Mouse (Mus musculus) hindbrain, embryonic 16.5 days (tissue): ENCODE measurements around the gene Rpl36. TPM values are rescaled to one million over a fixed set of nuclear protein-coding genes. Genes with fewer than 3 reads are reported as not detected.
"Not testable (repeated sequence)": the region's sequence is repeated elsewhere in the genome, so short reads cannot be mapped to it uniquely, and the experiment has no call there.

ENCODE experiments used
- ATAC-seq: fragments of 200-750 bp; cut with Nextera tagmentation; 2 replicates; pipeline ENCODE4 v1.8.0; 2017; ENCODE audit warnings: moderate TSS enrichment, moderate library complexity
- H3K27ac ChIP-seq: fragments of 300-500 bp; sonication (generic); 2 replicates; pipeline ENCODE4 v1.5.1; 2014; ENCODE audit warnings: low read depth, mild to moderate bottlenecking, control low read depth, low read length, moderate library complexity
- H3K27me3 ChIP-seq: fragments of 300-500 bp; sonication (generic); replicated peaks from 2 replicates; pipeline ENCODE4 v1.6.1; 2014; ENCODE audit warnings: low read length; ENCODE audit not compliant: control insufficient read depth, insufficient read depth
- H3K36me3 ChIP-seq: fragments of 300-500 bp; sonication (generic); 2 replicates; pipeline ENCODE4 v1.6.1; 2014; ENCODE audit warnings: mild to moderate bottlenecking, low read length, moderate library complexity, mixed read lengths; ENCODE audit not compliant: control insufficient read depth, insufficient read depth
- H3K4me1 ChIP-seq: fragments of 300-500 bp; sonication (generic); 2 replicates; pipeline ENCODE4 v1.6.1; 2014; ENCODE audit warnings: low read depth, low read length; ENCODE audit not compliant: control insufficient read depth, insufficient read depth
- H3K4me2 ChIP-seq: fragments of 300-500 bp; sonication (generic); 2 replicates; pipeline ENCODE4 v1.6.1; 2014; ENCODE audit warnings: mild to moderate bottlenecking, low read length, control low read depth, moderate library complexity
- H3K4me3 ChIP-seq: fragments of 300-500 bp; sonication (generic); 2 replicates; pipeline ENCODE4 v1.5.1; 2014; ENCODE audit warnings: mild to moderate bottlenecking, low read length, control low read depth, moderate library complexity
- H3K9ac ChIP-seq: fragments of 300-500 bp; sonication (generic); 2 replicates; pipeline ENCODE4 v1.6.1; 2014; ENCODE audit warnings: low read depth, mild to moderate bottlenecking, control low read depth, low read length, moderate library complexity
- H3K9me3 ChIP-seq: fragments of 300-500 bp; sonication (generic); 2 replicates; pipeline ENCODE4 v1.6.1; 2014; ENCODE audit warnings: mild to moderate bottlenecking, low read length, moderate library complexity; ENCODE audit not compliant: control insufficient read depth
- WGBS: fragments of 180-500 bp; shearing (Covaris S2); extraction: QIAGEN DNeasy Blood & Tissue Kit; methylation state at CpG from one replicate; pipeline ENCODE4 v1.1.7; 2014; 5-methylcytosine and 5-hydroxymethylcytosine counted together
- polyA plus RNA-seq: library from polyadenylated mRNA; unstranded; fragments of >200 nt; fragmentation: Nextera tagmentation; extraction: Ambion mirVana; gene quantifications from 2 replicates; pipeline ENCODE4 v1.2.1, GENCODE M21; 2015

The Rpl36 gene
- polyA plus RNA-seq, 1 experiment from 2014 or later = 876 TPM

- peak; percentile 66 for ATAC-seq
- Histone ChIP-seq H3K9ac (peak within 1 kb of the TSS; percentile 89), H3K36me3 (peaks cover 3% of the 10 kb centered on the region; the same call in 1 of the 2 replicates), H3K4me1 (peaks cover 15% of the 10 kb centered on the region), H3K9me3 (no peaks in the 10 kb centered on the region), H3K4me2 (peak within 1 kb of the TSS; percentile 78), H3K4me3 (peak within 1 kb of the TSS; percentile 89), H3K27ac (peak within 1 kb of the TSS; percentile 77), H3K27me3 (no peaks in the 10 kb centered on the region)
- WGBS = 11% methylated on average over 26 of the region's 26 CpGs
These were observed 14.5 kb downstream of the Rpl36 start, which contains the start of gene Catsperd for GRCm38 (mm10) chr17:56627530-56628277. Catsperd (plus strand) TSS chr17:56628143.

- ATAC-seq, H3K4me3 ChIP-seq: not testable (repeated sequence)
- 91% methylated on average over 27 of the region's 27 CpGs for WGBS
These were observed 16.9 kb downstream of the Rpl36 start for GRCm38 (mm10) chr17:56629800-56630781.

GRCm38 (mm10) chr17:56631807-56632206 is 18.6 kb downstream of the Rpl36 start:
- no peak for ATAC-seq
- Histone ChIP-seq H3K4me3 (no peak overlapping the region), H3K9ac (no peak overlapping the region), H3K27me3 (no peaks in the 10 kb centered on the region), H3K9me3 (no peaks in the 10 kb centered on the region), H3K4me1 (no peaks in the 10 kb centered on the region), H3K27ac (no peak overlapping the region), H3K36me3 (no peaks in the 10 kb centered on the region), H3K4me2 (no peak overlapping the region)
- 40% methylated on average over 4 of the region's 4 CpGs for WGBS

More at GRCm38 (mm10) chr17:56629800-56630781, 16.9 kb downstream of the Rpl36 start:
- H3K9ac ChIP-seq, H3K36me3 ChIP-seq, H3K4me2 ChIP-seq, H3K27ac ChIP-seq, H3K27me3 ChIP-seq, H3K9me3 ChIP-seq: not testable (repeated sequence)
- H3K4me1 ChIP-seq = peaks cover 12% of the 10 kb centered on the region

DNA sequence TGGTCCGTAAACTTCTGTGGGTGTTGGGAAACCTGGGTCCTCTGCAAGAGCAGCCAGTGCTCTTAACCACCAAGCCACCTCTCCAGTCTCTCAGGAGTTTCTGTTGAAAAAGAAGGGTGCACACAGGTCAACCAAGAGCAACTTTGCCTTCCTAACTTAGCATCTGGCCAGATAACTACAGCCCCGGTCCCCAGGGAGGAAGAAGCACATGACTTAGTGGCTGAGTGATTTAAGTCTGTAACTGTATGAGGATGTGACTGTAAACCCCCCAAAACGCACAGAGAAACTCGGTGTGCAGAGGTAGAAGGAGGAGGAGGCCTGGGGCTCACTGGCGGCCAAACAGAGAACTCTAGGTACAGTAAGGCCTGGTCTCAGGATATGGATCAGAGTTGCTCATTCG is 20.8 kb downstream of the Rpl36 start:
- no peak overlapping the region for H3K4me2 ChIP-seq
- no peak overlapping the region for H3K27ac ChIP-seq
- 84% methylated on average over 6 of the region's 6 CpGs for WGBS
- ATAC-seq = no peak
- no peaks in the 10 kb centered on the region for H3K27me3 ChIP-seq
- no peaks in the 10 kb centered on the region for H3K4me1 ChIP-seq
- no peaks in the 10 kb centered on the region for H3K36me3 ChIP-seq
- H3K9me3 ChIP-seq = no peaks in the 10 kb centered on the region
- no peak overlapping the region for H3K4me3 ChIP-seq
- H3K9ac ChIP-seq = no peak overlapping the region

DNA sequence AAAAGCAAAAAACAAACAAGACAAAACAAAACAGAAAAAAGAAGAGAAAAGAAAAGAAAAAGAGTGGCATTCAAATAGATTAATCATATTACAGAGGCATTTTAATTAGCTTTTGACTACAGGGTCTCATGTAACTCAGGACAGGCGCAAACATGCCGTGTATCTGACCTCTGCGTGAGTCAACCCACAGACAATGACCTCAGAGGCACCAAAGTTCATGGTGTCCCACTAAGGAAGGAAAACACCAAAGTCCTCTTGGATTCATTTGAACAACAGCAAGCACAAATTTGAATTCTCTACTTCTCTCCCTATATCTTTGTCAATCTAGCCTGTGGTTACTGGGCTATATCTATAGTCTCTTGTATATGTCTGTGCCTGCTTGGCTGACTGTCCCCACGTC is 30.0 kb downstream of the Rpl36 start:
- Histone ChIP-seq H3K27me3 (no peaks in the 10 kb centered on the region), H3K9ac (no peak overlapping the region), H3K9me3 (no peaks in the 10 kb centered on the region), H3K36me3 (no peaks in the 10 kb centered on the region), H3K4me2 (no peak overlapping the region), H3K4me1 (no peaks in the 10 kb centered on the region), H3K27ac (no peak overlapping the region), H3K4me3 (no peak overlapping the region)
- WGBS = 79% methylated on average over 4 of the region's 4 CpGs
- no peak for ATAC-seq

DNA sequence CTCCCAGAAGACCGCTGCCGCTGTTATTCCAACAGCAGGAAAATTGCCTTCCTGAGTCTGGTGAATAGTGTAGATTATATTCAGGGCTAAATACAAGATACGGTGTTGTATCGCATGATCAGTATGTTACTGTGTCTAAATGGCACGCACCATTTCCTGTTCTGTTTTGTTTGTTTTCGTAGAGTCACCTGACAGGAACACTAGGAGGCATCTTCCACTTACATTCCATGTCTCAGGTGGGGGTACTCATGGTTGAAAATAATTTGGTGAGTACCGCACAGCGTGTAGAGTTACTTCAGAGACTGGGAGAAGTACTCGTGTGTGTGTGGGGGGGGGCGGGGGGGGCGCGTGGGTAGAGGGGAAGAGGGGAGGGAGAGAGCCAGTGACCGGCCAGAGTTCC is 34.3 kb downstream of the Rpl36 start:
- Histone ChIP-seq H3K4me1 (no peaks in the 10 kb centered on the region), H3K4me2 (no peak overlapping the region), H3K27ac (no peak overlapping the region), H3K9ac (no peak overlapping the region), H3K27me3 (no peaks in the 10 kb centered on the region), H3K9me3 (no peaks in the 10 kb centered on the region), H3K36me3 (no peaks in the 10 kb centered on the region), H3K4me3 (no peak overlapping the region)
- ATAC-seq = no peak
- WGBS = 63% methylated on average over 13 of the region's 13 CpGs

DNA sequence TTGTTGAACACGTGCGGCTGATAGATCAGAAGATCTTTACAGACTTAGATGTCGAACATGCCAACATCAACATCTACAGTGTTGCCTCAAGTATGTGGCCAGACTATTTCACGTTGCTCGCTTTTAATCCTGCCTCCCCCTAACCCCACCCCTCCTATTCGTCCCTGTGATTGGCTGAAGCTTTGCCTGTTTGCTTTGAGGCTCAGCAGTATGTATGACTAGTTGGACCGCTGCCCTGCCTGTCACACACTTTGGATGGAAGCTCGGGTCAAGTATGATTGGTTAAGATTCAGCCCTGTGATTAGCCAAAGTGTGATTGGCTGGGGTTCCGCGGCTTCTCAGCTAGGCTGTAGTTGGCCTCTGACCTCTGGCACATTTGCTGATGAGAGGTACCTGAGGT is 38.6 kb downstream of the Rpl36 start:
- no peak for ATAC-seq
- 42% methylated on average over 10 of the region's 10 CpGs for WGBS
- no peaks in the 10 kb centered on the region for H3K9me3 ChIP-seq

GRCm38 (mm10) chr17:56654771-56655170 is 41.6 kb downstream of the Rpl36 start:
- H3K9me3 ChIP-seq = no peaks in the 10 kb centered on the region
- H3K36me3 ChIP-seq = no peaks in the 10 kb centered on the region
- no peak overlapping the region for H3K9ac ChIP-seq
- no peak overlapping the region for H3K4me3 ChIP-seq
- no peak overlapping the region for H3K4me2 ChIP-seq
- WGBS = 80% methylated on average over 2 of the region's 2 CpGs
- no peak overlapping the region for H3K27ac ChIP-seq
- no peak for ATAC-seq
- no peaks in the 10 kb centered on the region for H3K27me3 ChIP-seq
- H3K4me1 ChIP-seq = no peaks in the 10 kb centered on the region

More for the DNA sequence above, 38.6 kb downstream of the Rpl36 start:
- Histone ChIP-seq H3K36me3 (no peaks in the 10 kb centered on the region), H3K9ac (no peak overlapping the region), H3K4me1 (no peaks in the 10 kb centered on the region), H3K27ac (no peak overlapping the region), H3K27me3 (no peaks in the 10 kb centered on the region), H3K4me3 (no peak overlapping the region), H3K4me2 (no peak overlapping the region)

GRCm38 (mm10) chr17:56655311-56655710 is 42.1 kb downstream of the Rpl36 start:
- no peak for ATAC-seq
- no peaks in the 10 kb centered on the region for H3K27me3 ChIP-seq
- WGBS = 87% methylated on average over 3 of the region's 3 CpGs
- H3K9me3 ChIP-seq = no peaks in the 10 kb centered on the region
- no peak overlapping the region for H3K4me3 ChIP-seq
- H3K4me1 ChIP-seq = no peaks in the 10 kb centered on the region
- H3K4me2 ChIP-seq = no peak overlapping the region
- no peak overlapping the region for H3K27ac ChIP-seq
- H3K36me3 ChIP-seq = no peaks in the 10 kb centered on the region
- no peak overlapping the region for H3K9ac ChIP-seq
